Mouse (Mus musculus): ENCODE measurements around the gene Btbd11. TPM values are rescaled to one million over a fixed set of nuclear protein-coding genes. Genes with fewer than 3 reads are reported as not detected.

Gene Btbd11
- total RNA-seq, 2 experiments from 2014 or later = 0.70 TPM; not detected in 1

DNA sequence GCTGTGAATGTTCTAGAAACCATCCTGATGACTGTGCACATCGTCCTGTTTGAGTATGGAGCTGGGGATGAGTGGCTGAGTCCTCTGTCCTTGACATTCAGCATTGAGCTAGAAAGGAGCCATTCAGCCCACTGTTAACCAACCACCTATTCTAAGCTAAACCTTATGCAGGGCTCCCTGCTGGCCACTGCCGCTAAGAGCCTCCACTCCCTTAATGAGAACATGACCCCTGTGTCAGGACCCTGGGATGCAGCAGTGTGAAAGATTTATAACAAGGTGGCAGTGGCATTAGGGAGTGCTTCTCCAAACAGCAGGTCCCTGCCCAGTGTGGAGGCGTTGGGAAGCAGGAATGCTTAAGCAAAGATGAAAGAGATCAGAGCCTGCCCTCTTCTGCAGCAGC lies 123.7 kb downstream of the Btbd11 start:
- no peak for ATAC-seq (replicated peaks; ENCODE audit: low FRiP score, low TSS enrichment, poor library complexity, severe bottlenecking)

DNA sequence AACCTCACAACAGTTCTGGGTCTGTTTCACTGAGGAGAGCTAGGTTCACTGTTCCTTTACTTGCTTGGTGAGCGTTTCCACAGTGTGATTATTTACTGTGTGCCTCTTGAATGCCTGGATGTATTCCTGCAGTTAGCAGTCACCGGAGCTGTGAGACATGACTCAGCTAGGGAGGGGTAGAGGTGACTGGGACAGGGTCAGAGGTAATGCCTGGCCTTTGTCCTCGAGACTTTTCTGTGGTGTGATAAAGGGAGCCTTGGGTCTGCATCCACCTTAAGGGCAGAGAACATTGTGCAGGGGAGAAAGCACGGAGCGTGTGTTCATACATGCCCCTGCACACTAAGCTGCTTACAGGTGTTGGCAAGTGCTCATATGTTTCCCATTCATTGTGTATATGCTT lies 126.2 kb downstream of the Btbd11 start:
- no peak for ATAC-seq (replicated peaks; ENCODE audit: low FRiP score, low TSS enrichment, poor library complexity, severe bottlenecking)

GRCm38 (mm10) chr10:85517223-85518110 lies 130.9 kb downstream of the Btbd11 start:
- no peak for ATAC-seq (replicated peaks; ENCODE audit: low FRiP score, low TSS enrichment, poor library complexity, severe bottlenecking)

GRCm38 (mm10) chr10:85518111-85518409 lies 131.4 kb downstream of the Btbd11 start:
- no peak for ATAC-seq (replicated peaks; ENCODE audit: low FRiP score, low TSS enrichment, poor library complexity, severe bottlenecking)

- no peak for ATAC-seq (replicated peaks; ENCODE audit: low FRiP score, low TSS enrichment, poor library complexity, severe bottlenecking)
These were observed 135.7 kb downstream of the Btbd11 start for GRCm38 (mm10) chr10:85522220-85522760.

GRCm38 (mm10) chr10:85525267-85526015 lies 138.8 kb downstream of the Btbd11 start:
- ATAC-seq (replicated peaks; ENCODE audit: low FRiP score, low TSS enrichment, poor library complexity, severe bottlenecking) = no peak

DNA sequence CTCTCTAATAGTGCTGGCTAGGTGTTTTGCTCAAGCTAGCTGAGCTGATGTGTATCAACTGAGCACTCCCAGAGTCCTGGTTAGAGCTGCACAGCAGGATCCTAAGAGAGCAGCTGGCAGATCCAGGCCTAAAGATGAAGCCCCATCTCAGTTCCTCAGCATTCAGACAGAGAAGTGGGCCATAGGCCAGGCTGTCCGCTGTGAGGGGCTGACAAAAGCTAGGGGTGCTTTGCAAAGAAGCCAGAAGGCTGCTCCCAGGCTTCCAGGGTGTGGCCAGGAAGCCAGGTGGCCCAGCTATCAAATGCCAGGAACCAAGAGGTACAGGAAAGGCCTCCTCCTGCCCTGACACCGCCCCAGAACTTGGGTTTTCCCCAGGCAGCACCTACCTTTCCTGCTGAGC lies 140.0 kb downstream of the Btbd11 start:
- ATAC-seq (replicated peaks; ENCODE audit: low FRiP score, low TSS enrichment, poor library complexity, severe bottlenecking) = no peak

GRCm38 (mm10) chr10:85527722-85528121 lies 141.1 kb downstream of the Btbd11 start:
- ATAC-seq (replicated peaks; ENCODE audit: low FRiP score, low TSS enrichment, poor library complexity, severe bottlenecking) = no peak

GRCm38 (mm10) chr10:85533192-85533710 lies 146.6 kb downstream of the Btbd11 start:
- ATAC-seq (replicated peaks; ENCODE audit: low FRiP score, low TSS enrichment, poor library complexity, severe bottlenecking) = no peak

DNA sequence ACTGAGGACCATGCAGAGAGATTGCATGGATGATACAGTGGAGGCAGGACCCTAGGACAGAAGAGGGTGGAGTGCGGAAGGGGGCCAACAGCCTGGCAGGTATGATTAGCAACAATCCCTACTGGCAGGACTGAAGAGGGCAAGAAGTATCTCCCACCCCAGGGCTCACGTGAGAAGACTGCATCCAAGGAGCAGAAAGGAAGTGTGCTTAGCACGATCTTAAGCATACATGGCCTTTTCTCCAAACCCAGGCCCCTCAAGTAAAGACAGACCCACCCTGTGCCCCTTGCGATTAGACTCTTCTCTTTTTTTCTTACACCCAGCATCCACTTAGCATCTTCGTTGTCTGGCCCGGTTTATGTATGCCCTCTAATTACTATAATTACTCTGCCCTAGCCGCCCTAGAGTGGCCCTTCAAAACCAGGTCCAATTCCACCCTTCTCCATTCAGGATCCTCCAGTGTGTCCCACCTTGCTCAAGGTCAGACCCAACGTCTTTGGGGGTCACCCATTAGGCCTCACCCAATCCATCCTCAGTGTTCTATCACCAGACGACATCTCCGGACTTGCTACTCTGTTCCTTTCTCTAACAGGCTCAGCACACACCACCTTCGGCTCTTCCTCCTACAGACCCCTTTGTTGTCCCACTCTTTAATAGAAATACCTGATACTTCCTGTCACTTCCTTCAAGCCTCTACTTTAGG lies 151.6 kb downstream of the Btbd11 start:
- ATAC-seq (replicated peaks; ENCODE audit: low FRiP score, low TSS enrichment, poor library complexity, severe bottlenecking) = no peak

GRCm38 (mm10) chr10:85539510-85540120 lies 153.0 kb downstream of the Btbd11 start:
- no peak for ATAC-seq (replicated peaks; ENCODE audit: low FRiP score, low TSS enrichment, poor library complexity, severe bottlenecking)

GRCm38 (mm10) chr10:85540311-85541093 lies 153.9 kb downstream of the Btbd11 start:
- ATAC-seq (replicated peaks; ENCODE audit: low FRiP score, low TSS enrichment, poor library complexity, severe bottlenecking) = no peak

GRCm38 (mm10) chr10:85541481-85541880 lies 154.9 kb downstream of the Btbd11 start:
- no peak for ATAC-seq (replicated peaks; ENCODE audit: low FRiP score, low TSS enrichment, poor library complexity, severe bottlenecking)

- ATAC-seq (replicated peaks; ENCODE audit: low FRiP score, low TSS enrichment, poor library complexity, severe bottlenecking) = no peak
These were observed 155.4 kb downstream of the Btbd11 start for GRCm38 (mm10) chr10:85541892-85542630.

- ATAC-seq (replicated peaks; ENCODE audit: low FRiP score, low TSS enrichment, poor library complexity, severe bottlenecking) = no peak
These were observed 156.7 kb downstream of the Btbd11 start for GRCm38 (mm10) chr10:85543281-85543680.

- no peak for ATAC-seq (replicated peaks; ENCODE audit: low FRiP score, low TSS enrichment, poor library complexity, severe bottlenecking)
These were observed 158.4 kb downstream of the Btbd11 start for GRCm38 (mm10) chr10:85544991-85545390.

- no peak for ATAC-seq (replicated peaks; ENCODE audit: low FRiP score, low TSS enrichment, poor library complexity, severe bottlenecking)
These were observed 168.6 kb downstream of the Btbd11 start for GRCm38 (mm10) chr10:85555193-85555592.

GRCm38 (mm10) chr10:85561418-85561817 lies 174.8 kb downstream of the Btbd11 start:
- ATAC-seq (replicated peaks; ENCODE audit: low FRiP score, low TSS enrichment, poor library complexity, severe bottlenecking) = no peak
